Mouse (Mus musculus): ENCODE data around the gene Elmo1. TPM values are rescaled to one million over a fixed set of nuclear protein-coding genes. Genes with fewer than 3 reads are reported as not detected.

Elmo1 gene
- total RNA-seq, 2 experiments from 2014 or later: 28.5 to 36.9 TPM

GRCm38 (mm10) chr13:20202617-20203016 lies 112.2 kb downstream of the Elmo1 start:
- no peak for DNase-seq (ENCODE audit: low spot score in 2 of 2)

GRCm38 (mm10) chr13:20204165-20204564 lies 113.8 kb downstream of the Elmo1 start:
- DNase-seq (ENCODE audit: low spot score in 2 of 2): no peak

- DNase-seq (ENCODE audit: low spot score in 2 of 2): no peak
Measured at GRCm38 (mm10) chr13:20205007-20205745, 114.8 kb downstream of the Elmo1 start.

- no peak for DNase-seq (ENCODE audit: low spot score in 2 of 2)
Measured at GRCm38 (mm10) chr13:20205746-20206145, 115.3 kb downstream of the Elmo1 start.

- DNase-seq (ENCODE audit: low spot score in 2 of 2): no peak
Measured at GRCm38 (mm10) chr13:20207126-20207525, 116.7 kb downstream of the Elmo1 start.

DNA sequence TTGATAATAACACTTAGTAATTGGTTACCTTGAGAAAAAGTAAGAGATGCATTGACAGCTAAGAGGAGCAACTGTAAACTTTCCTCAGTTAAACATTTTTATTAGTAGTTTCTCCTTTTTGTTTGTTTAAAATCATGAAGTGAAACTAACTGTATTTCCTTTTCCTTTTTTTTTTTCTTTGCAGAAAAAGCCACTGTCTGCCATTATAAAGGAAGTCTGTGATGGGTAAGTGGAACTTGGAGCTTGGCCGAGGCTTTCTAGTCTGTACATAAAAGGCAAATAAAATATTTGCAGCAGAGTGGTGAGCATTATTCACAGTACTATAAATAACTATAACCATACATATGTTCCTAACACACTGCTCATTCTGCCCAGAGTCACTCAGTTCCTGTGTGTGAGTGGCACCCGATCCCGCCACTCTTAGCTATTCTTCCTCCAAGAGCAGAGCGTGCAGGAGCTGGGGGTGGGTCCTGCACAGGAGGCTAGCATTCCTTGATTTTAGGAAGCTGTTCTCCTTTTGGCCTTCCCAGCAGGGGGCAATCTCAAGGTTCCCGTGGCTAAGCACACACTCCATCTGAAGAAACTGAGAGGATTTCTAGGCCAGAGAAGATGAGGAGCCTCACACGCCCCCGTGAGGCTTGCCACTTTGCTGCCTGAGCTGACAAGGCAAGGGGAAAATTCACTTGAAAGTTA lies 117.7 kb downstream of the Elmo1 start:
- no peak for DNase-seq (ENCODE audit: low spot score in 2 of 2)

DNA sequence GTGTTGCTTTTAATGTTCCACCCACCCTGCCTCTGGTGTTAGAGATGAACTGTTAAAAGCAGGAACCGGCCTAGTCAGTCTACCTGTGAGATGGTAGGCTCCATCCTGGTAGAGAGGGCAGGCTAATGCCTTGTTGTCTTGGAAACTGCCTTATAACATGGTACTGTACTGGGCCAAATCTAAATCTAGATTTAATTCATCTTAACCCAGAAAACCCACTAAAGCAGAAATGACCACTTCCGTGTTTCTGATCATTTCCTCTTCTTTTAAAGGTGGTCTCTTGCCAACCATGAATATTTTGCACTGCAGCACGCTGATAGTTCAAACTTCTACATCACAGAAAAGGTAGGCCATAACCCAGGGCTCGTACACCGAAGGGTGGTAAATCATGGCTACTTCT lies 118.5 kb downstream of the Elmo1 start:
- DNase-seq (ENCODE audit: low spot score in 2 of 2): no peak

- DNase-seq (ENCODE audit: low spot score in 2 of 2): no peak
Measured at GRCm38 (mm10) chr13:20211780-20212179, 121.4 kb downstream of the Elmo1 start.

DNA sequence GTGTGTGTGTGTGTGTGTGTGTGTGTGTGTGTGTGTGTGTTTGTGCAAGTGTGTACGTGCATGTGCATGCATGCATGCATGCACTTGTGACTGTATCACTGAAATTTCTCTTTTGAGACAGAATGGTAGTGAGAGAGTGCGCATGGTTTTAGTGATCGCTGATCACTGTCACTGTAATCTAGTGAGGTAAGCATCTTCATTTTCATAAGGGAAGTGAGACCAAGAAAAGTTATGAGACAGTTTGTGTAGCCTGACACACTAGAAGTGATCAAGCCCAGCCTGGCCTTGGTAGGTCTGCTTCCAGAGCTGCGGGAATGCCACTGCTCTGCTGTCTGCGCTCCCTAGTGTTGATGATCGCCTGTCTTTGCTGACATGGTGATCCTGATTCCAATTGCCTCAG lies 122.3 kb downstream of the Elmo1 start:
- DNase-seq (ENCODE audit: low spot score in 2 of 2): no peak

- DNase-seq (ENCODE audit: low spot score in 2 of 2): no peak
Measured at GRCm38 (mm10) chr13:20213861-20214260, 123.5 kb downstream of the Elmo1 start.

- DNase-seq (ENCODE audit: low spot score in 2 of 2): no peak
Measured at GRCm38 (mm10) chr13:20217453-20218090, 127.2 kb downstream of the Elmo1 start.

- no peak for DNase-seq (ENCODE audit: low spot score in 2 of 2)
Measured at GRCm38 (mm10) chr13:20218126-20218525, 127.7 kb downstream of the Elmo1 start.

DNA sequence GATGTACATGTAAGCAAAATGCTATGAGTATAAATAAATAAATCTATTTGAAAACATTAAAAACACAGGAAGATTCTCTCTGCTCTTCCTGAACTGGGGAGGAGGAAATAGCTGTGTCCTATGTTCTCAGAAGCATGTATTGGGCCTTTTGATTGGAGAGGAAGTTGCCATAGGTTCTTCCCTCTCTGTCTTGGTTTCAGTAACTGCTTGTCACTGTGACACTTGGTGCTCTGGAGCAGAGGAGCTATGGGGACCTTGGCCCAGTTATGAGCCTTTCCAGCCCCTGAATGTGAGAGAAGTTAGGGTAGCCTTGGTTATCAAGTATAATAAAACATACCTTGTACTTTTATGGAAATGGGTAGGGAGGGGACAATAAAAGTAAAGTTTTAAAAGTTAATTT lies 130.0 kb downstream of the Elmo1 start:
- DNase-seq (ENCODE audit: low spot score in 2 of 2): no peak

DNA sequence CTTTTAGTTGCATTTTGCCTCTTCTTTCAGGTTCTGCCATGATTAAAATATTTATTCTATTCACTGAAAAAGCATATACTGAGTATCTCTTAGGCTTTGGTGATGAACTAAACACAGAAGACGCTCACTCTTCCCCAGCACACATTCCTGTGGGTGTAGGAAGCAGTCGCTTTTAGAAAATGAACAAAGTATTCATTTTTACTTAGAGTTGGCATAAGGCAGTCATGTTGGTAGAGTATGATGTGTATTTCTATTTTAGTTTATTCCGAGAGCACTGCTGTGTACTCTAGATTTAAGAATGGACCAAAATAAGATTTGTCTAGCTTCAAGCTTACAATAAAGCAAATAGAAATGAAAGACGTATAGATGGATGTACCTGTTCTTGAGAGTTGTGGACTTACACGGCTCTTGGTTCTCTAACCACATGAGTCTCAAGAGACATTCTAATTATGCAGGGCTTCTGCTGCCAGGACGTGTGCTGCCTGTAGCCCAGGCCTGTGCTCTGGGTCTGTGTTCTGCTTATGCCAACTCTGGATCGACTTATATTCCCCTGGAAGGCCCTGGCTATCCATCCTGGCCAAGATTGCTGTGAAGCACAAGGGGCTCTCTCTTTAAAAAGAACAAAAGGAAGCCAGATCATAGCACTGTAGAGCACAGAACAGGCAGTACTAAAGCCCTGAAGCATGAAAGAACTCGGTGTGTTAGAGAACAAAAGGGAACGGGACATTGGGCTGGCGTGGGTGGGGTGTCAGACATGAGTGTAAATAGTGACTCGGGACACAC lies 137.7 kb downstream of the Elmo1 start:
- DNase-seq (ENCODE audit: low spot score in 2 of 2): peak in 1 of 2 experiments; percentile 23

DNA sequence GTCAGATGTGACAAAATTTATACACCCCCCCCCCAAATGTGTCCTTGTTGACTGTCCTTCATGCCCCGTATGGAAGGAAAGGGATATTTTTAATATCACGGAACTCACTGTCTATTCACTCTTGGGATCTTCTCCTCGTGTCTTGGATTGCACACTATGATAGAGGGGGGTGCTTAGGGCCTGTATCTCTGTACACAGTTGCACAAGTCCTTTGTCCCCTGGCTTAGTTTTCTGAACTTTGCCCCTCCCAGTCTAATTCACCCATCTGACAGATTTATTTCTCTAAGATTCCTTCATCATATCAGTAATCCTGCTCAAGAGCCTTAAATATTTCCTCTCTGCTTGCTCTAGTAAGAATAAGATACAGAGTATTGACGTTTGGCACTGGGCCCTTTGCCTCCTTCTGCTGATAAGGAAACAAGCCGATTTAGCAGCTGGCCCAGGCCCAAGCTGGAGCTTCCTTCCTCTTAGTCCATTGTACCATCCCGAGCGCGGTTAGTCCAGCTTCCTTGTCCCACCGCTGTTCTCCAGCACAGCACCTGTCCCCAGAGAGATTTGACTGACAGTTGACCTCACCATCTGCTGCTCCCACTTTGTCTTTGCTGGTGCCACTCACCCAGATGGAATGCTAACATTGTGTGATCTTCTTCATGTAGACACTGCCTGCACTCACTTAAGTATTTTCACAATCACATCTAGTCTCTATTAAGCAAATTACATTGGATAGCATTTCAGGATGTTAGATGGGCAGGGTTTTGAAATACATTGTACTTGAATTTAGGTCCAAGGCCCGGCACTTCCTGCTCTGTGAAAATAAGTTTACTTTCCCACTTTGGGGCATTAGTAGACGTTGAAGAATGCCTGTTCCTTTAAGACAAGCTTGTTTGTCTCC lies 141.7 kb downstream of the Elmo1 start:
- peak; percentile 14 to 43 for DNase-seq (ENCODE audit: low spot score in 2 of 2)

- no peak for DNase-seq (ENCODE audit: low spot score in 2 of 2)
Measured at GRCm38 (mm10) chr13:20233707-20234106, 143.3 kb downstream of the Elmo1 start.

GRCm38 (mm10) chr13:20237615-20238014 lies 147.2 kb downstream of the Elmo1 start:
- DNase-seq (ENCODE audit: low spot score in 2 of 2): no peak

DNA sequence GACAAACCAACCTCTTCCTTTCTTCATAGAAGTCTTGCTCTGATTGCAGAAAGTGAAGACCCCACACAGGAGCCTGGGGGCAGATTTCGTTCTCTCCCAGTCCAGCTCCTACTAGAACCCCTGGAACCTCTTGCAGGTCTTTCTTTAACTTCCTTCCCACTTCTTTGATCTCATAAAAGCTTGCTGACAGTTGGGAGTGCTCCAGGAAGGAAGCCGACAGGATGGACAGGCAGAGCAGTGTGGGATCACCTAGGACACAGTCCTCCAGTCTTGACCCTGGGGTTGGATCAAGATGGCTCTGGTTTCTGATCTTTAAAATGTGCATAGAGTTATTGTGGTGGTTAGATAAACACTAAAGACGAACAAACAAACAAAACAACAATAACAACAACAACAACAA lies 147.8 kb downstream of the Elmo1 start:
- DNase-seq (ENCODE audit: low spot score in 2 of 2): no peak

DNA sequence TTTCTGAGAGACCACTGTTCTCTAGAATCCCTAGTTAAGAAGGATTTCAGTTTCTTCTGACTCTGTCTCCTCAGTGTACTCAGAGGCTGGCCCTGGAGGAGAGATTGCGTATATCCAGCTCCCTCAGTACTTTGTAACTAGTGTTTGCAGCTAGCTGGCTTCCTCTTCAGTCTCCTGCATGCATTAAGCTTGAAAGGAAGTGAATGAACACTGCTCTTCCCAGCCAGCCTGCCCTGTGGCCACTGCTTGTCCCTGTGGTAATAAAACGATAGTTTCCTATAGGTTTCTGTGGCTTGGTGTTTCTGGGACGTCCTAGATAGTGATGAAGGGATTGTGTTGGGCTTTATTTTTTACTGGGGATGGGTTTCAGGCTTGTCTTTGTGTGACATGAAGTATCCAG lies 148.3 kb downstream of the Elmo1 start:
- no peak for DNase-seq (ENCODE audit: low spot score in 2 of 2)

DNA sequence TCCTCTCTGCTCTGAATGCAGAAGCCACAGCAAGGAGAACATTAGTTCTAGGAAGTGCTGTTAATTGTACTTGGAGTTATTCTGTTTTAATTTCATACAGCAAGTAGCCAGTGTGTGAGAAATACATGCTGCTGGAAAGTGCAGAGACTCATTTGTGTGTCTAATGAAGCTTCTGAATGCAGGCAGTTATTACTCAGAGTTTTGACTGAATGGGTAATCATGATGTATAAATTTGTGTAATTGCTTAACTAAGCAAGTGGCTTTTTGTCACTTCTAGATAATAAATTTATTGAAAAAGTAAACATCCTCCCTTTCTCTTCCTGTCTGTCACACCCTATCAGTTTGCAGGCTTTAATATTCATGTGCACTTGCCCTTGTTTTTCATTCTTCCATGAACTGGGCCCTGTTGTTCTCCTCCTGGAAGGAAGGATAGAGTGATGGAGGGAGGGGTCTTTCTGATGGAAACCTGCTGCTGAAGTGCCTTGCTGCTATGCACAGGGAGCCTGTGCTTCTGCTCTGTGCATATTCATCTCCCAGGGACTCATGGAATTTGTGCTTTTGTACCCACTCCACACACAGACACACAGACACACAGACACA lies 159.8 kb downstream of the Elmo1 start:
- DNase-seq (ENCODE audit: low spot score in 2 of 2): no peak
